Mouse (Mus musculus) heart, adult 2 months (tissue): ENCODE measurements around the gene Adgrg5. TPM values are rescaled to one million over a fixed set of nuclear protein-coding genes. Genes with fewer than 3 reads are reported as not detected.
A peak's percentile ranks its signal among the peaks of the same experiment; 100 is the strongest.

Experiments used
- DNase-seq, 2 experiments: peaks; one replicate each; pipeline ENCODE4 v3.0.0; 2021
- H3K27ac ChIP-seq: fragments of 200-600 bp; 2 replicates; pipeline ENCODE4 v1.8.1; 2022
- H3K27me3 ChIP-seq: fragments of 200-500 bp; 2 replicates; pipeline ENCODE4 v1.6.1; 2012; ENCODE audit warnings: mild to moderate bottlenecking, low read length, inconsistent platforms, mixed read lengths; ENCODE audit not compliant: control insufficient read depth, insufficient read depth
- H3K36me3 ChIP-seq: fragments of 200-500 bp; 2 replicates; pipeline ENCODE4 v1.6.1; 2012; ENCODE audit warnings: low read length, inconsistent platforms; ENCODE audit not compliant: control insufficient read depth, insufficient read depth
- H3K4me1 ChIP-seq: fragments of 200-500 bp; 2 replicates; pipeline ENCODE4 v1.6.1; 2011; ENCODE audit warnings: low read length; ENCODE audit not compliant: control insufficient read depth, insufficient read depth
- H3K4me3 ChIP-seq: fragments of 200-600 bp; 2 replicates; pipeline ENCODE4 v1.8.1; 2022
- H3K79me2 ChIP-seq: fragments of 200-500 bp; replicated peaks from 2 replicates; pipeline ENCODE4 v1.6.1; 2012; ENCODE audit warnings: mild to moderate bottlenecking, inconsistent platforms, low read length, moderate library complexity, mixed read lengths; ENCODE audit not compliant: control insufficient read depth, insufficient read depth
- H3K9ac ChIP-seq: fragments of 200-500 bp; 2 replicates; pipeline ENCODE4 v1.6.1; 2012; ENCODE audit warnings: low read depth, mild to moderate bottlenecking, control low read depth, inconsistent platforms, low read length, mixed read lengths
- CTCF ChIP-seq: fragments of 200-600 bp; IDR thresholded peaks from 2 replicates; pipeline ENCODE4 v1.8.1; 2022; ENCODE audit warnings: antibody characterized with exemption, mild to moderate bottlenecking, moderate library complexity
- EP300 ChIP-seq: fragments of 200-500 bp; IDR thresholded peaks from 2 replicates; pipeline ENCODE4 v1.6.1; 2011; ENCODE audit warnings: low read depth, low read length, control low read depth; ENCODE audit not compliant: insufficient read depth
- POLR2A ChIP-seq: fragments of 200-500 bp; IDR thresholded peaks from 2 replicates; pipeline ENCODE4 v1.6.1; 2011; ENCODE audit warnings: mild to moderate bottlenecking, low read depth, low read length, control low read depth; ENCODE audit not compliant: insufficient read depth
- WGBS: fragments of 180-500 bp; shearing (Covaris S2); methylation state at CpG from one replicate; pipeline ENCODE4 v1.1.7; 2018; 5-methylcytosine and 5-hydroxymethylcytosine counted together
- intact Hi-C: fragments of 180-260 bp; cut with DNase I; formaldehyde crosslinking; loops from one replicate; pipeline ENCODE4 v1.15.1; 2025
- polyA plus RNA-seq: library from polyadenylated mRNA; depleted of rRNA; stranded (reverse); fragments of >200 nt; gene quantifications from 2 replicates; pipeline ENCODE4 v1.2.3, GENCODE M21; 2012
- total RNA-seq, 2 experiments: library from RNA; stranded (reverse); gene quantifications; 2 replicates each; pipeline ENCODE4 v1.2.3; 2021

Gene Adgrg5
- total and polyA plus RNA-seq, 3 experiments: 0.08 to 0.62 (median 0.27) TPM

- intact Hi-C loops: loop anchor here (10.0 kb wide), 1 partner anchor 353 kb away; the partner anchor contains the start of gene Cngb1
Observed at GRCm38 (mm10) chr8:94952086-94952485, 28.6 kb downstream of the Adgrg5 start.

GRCm38 (mm10) chr8:94953624-94954367 is 30.3 kb downstream of the Adgrg5 start:
- intact Hi-C loops: loop anchor here (10.0 kb wide), 1 partner anchor 351 kb away; the partner anchor contains the start of gene Cngb1
- TF ChIP-seq EP300: no peak
- no peak for TF ChIP-seq CTCF
- TF ChIP-seq POLR2A: no peak
- H3K27me3 ChIP-seq: no peaks in the 10 kb centered on the region
- DNase-seq: no peak
- no peak overlapping the region for H3K27ac ChIP-seq
- H3K4me3 ChIP-seq: no peak overlapping the region
- no peak overlapping the region for H3K9ac ChIP-seq
- no peaks in the 10 kb centered on the region for H3K36me3 ChIP-seq
- H3K79me2 ChIP-seq: no peaks in the 10 kb centered on the region
- peaks cover 1% of the 10 kb centered on the region; the same call in 1 of the 2 replicates for H3K4me1 ChIP-seq
- 59% methylated on average over 7 of the region's 7 CpGs for whole genome bisulfite sequencing

More at GRCm38 (mm10) chr8:94952086-94952485, 28.6 kb downstream of the Adgrg5 start:
- TF ChIP-seq EP300 (no peak), CTCF (no peak)
- H3K79me2 ChIP-seq: no peaks in the 10 kb centered on the region
- peaks cover 1% of the 10 kb centered on the region; the same call in 1 of the 2 replicates for H3K4me1 ChIP-seq
- no peaks in the 10 kb centered on the region for H3K27me3 ChIP-seq
- no peak overlapping the region for H3K27ac ChIP-seq
- 64% methylated on average over 5 of the region's 5 CpGs for WGBS
- no peak for DNase-seq
- H3K36me3 ChIP-seq: no peaks in the 10 kb centered on the region
- H3K4me3 ChIP-seq: no peak overlapping the region
- H3K9ac ChIP-seq: no peak overlapping the region

GRCm38 (mm10) chr8:94954368-94954737 is 30.9 kb downstream of the Adgrg5 start:
- H3K79me2 ChIP-seq: no peaks in the 10 kb centered on the region
- H3K4me3 ChIP-seq: no peak overlapping the region
- TF ChIP-seq POLR2A (no peak), CTCF (no peak), EP300 (no peak)
- no peaks in the 10 kb centered on the region for H3K36me3 ChIP-seq
- 42% methylated on average over 7 of the region's 7 CpGs for WGBS
- peaks cover 1% of the 10 kb centered on the region; the same call in 1 of the 2 replicates for H3K4me1 ChIP-seq
- intact Hi-C loops: loop anchor here (10.0 kb wide), 1 partner anchor 350 kb away; the partner anchor contains the start of gene Cngb1
- no peak overlapping the region for H3K9ac ChIP-seq
- H3K27me3 ChIP-seq: no peaks in the 10 kb centered on the region
- DNase-seq: no peak
- H3K27ac ChIP-seq: no peak overlapping the region

- no peaks in the 10 kb centered on the region for H3K27me3 ChIP-seq
- no peaks in the 10 kb centered on the region for H3K36me3 ChIP-seq
- peak overlapping the region; percentile 2; the same call in 1 of the 2 replicates for H3K27ac ChIP-seq
- intact Hi-C loops: loop anchor here (1.0 to 10.0 kb wide), 2 partner anchors 46 to 350 kb away; partner anchors contain the start of gene Cngb1
- WGBS: 30% methylated on average over 9 of the region's 9 CpGs
- H3K4me3 ChIP-seq: no peak overlapping the region
- peak; percentile 55 to 59 for DNase-seq
- peaks cover 1% of the 10 kb centered on the region; the same call in 1 of the 2 replicates for H3K4me1 ChIP-seq
- no peaks in the 10 kb centered on the region for H3K79me2 ChIP-seq
- TF ChIP-seq CTCF: peak; percentile 82
- TF ChIP-seq POLR2A: no peak
- H3K9ac ChIP-seq: no peak overlapping the region
Observed at GRCm38 (mm10) chr8:94954921-94955758, 31.6 kb downstream of the Adgrg5 start.

- DNase-seq: no peak
- H3K4me3 ChIP-seq: no peak overlapping the region
- TF ChIP-seq EP300 (no peak), CTCF (no peak), POLR2A (no peak)
- H3K9ac ChIP-seq: no peak overlapping the region
- no peaks in the 10 kb centered on the region for H3K36me3 ChIP-seq
- WGBS: 88% methylated on average over 1 of the region's 1 CpGs
- no peaks in the 10 kb centered on the region for H3K27me3 ChIP-seq
- no peak overlapping the region for H3K27ac ChIP-seq
- intact Hi-C loops: loop anchor here (10.0 kb wide), 1 partner anchor 349 kb away; the partner anchor contains the start of gene Cngb1
- H3K4me1 ChIP-seq: peaks cover 1% of the 10 kb centered on the region; the same call in 1 of the 2 replicates
- no peaks in the 10 kb centered on the region for H3K79me2 ChIP-seq
Observed at GRCm38 (mm10) chr8:94956078-94956574, 32.6 kb downstream of the Adgrg5 start.
